Mouse (Mus musculus) brain, embryonic 14.5 days (tissue): ENCODE measurements around the gene Tinf2. TPM values are rescaled to one million over a fixed set of nuclear protein-coding genes. Genes with fewer than 3 reads are reported as not detected.

Experiments used
- DNase-seq: peaks from one replicate; pipeline ENCODE4 v3.0.0-alpha.2; 2011; ENCODE audit warnings: low read depth
- CTCF ChIP-seq: fragments of 200-500 bp; IDR thresholded peaks from 2 replicates; pipeline ENCODE4 v1.5.1; 2012; ENCODE audit warnings: inconsistent platforms, mild to moderate bottlenecking, moderate library complexity, borderline replicate concordance; ENCODE audit not compliant: insufficient read depth, insufficient read length; ENCODE audit errors: extremely low read depth
- POLR2A ChIP-seq: fragments of 200-500 bp; IDR thresholded peaks from 2 replicates; pipeline ENCODE4 v1.6.1; 2012; ENCODE audit warnings: mild to moderate bottlenecking, inconsistent platforms, borderline replicate concordance; ENCODE audit not compliant: poor library complexity, insufficient read depth, insufficient read length, severe bottlenecking; ENCODE audit errors: extremely low read depth
- polyA plus RNA-seq: library from polyadenylated mRNA; depleted of rRNA; stranded (reverse); fragments of >200 nt; gene quantifications from 2 replicates; pipeline ENCODE4 v1.2.3, GENCODE M21; 2012

Tinf2 gene
- polyA plus RNA-seq, 1 experiment, result 23.2 TPM

DNA sequence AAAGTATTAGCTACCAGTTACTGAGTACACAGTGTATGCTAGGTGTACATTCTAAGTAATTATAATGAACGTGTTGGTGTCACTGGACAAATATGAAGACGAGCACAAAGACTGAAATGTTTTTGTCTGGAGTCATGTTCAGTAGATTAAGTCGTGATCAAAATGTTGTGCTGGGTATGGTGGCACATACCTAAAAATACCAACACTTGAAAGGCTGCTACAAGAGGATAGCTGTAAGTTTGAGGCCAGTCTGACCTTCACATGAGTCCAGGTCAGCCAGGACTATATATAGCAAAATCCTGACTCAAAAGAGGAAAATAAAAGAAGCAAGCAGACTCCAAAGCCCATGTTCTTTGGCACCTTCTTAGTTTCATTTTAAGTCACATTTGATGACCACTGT, 24.7 kb downstream of the Tinf2 start:
- DNase-seq, result no peak
- TF ChIP-seq POLR2A (no peak), CTCF (no peak)

DNA sequence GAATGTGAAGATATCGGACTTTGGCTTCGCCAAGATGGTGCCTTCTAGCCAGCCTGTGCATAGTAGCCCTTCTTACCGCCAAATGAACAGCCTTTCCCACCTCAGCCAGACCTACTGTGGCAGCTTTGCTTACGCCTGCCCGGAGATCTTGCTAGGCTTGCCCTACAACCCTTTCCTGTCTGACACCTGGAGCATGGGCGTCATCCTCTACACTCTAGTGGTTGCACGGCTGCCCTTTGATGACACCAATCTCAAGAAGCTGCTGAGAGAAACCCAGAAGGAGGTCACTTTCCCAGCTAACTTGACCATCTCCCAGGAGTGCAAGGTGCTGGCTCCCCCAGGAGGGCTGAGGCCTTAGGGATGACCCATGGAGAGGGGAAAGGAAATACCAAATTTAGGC, 30.1 kb downstream of the Tinf2 start:
- TF ChIP-seq POLR2A (no peak), CTCF (no peak)
- no peak for DNase-seq

GRCm38 (mm10) chr14:55649884-55650283, 31.7 kb downstream of the Tinf2 start, which contains the start of gene Tssk4:
Tssk4 (plus strand) TSS chr14:55650184.
- DNase-seq, result no peak
- TF ChIP-seq CTCF (no peak), POLR2A (no peak)

- DNase-seq, result peak; percentile 6
- TF ChIP-seq POLR2A, result no peak
- no peak for TF ChIP-seq CTCF
Measured at GRCm38 (mm10) chr14:55644261-55644888, 37.2 kb downstream of the Tinf2 start.

DNA sequence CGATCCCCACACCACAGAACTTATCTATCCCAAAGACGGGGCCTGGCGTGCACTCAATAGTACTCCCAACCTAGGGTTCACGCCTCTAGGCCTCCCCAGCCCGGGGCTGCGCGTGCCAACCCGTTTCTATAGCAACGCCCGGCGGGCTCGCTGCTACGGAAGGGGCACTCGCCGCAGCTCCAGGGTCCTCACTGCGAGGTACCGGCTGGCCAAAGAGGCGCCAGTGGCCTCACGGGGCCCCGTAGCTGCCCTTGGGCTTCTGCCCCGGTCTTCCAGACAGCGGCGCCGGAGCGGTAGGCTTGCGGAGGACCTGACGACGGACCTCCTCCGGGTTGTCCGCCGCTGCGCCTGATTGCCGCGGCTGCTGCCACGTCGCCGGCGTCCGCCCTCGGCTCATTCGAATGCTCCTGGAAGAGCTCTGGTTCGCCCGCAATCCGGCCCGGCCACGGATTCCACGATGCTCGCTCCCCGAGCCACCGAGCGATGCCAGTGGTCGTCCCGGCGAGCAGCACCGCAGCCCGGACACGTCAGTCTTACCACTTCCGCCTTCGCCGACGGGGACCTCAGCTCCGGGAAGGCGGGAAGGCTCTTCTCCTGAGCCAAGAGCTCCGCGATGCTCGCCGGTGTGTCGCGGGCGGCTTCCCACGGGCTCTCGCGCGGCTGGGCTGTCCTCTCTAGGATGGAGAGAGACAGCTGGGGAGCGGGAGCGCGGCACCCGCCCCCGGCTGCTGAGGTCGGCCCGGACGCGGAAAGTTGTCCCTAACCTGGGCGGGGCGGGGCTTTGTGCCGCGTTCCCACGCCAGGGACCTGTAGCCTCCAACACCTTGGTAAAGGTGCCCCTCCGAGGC, 38.3 kb downstream of the Tinf2 start, which contains the start of gene Tm9sf1:
TSS of gene Tm9sf1 (minus strand) at position 747 of the 848 bp plus-strand sequence.
- DNase-seq, result peak; percentile 95
- TF ChIP-seq CTCF (no peak), POLR2A (peak; percentile 52; the same call in 1 of the 2 replicates)

GRCm38 (mm10) chr14:55642679-55643059, 39.0 kb downstream of the Tinf2 start:
- no peak for TF ChIP-seq POLR2A
- TF ChIP-seq CTCF, result no peak
- no peak for DNase-seq

DNA sequence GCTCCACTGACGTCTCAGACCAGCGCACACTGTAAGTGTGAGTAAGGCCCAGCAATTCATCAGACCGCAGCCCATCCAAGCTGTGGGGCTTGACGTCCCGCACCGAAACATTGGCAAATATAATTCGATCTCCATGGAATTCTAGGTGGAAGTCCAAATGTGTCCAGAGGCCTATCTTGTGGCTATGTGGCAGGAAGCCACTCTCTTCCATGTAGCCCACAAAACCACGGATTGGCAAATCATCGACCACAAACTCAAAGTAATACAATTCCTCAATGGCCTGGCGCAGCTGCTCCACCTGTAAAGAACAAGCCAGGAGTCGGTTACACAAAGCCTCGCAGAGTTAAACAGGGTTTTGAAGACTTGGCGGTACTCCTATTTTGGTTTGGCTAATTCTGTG, 40.3 kb downstream of the Tinf2 start:
- TF ChIP-seq CTCF, result no peak
- TF ChIP-seq POLR2A, result no peak
- no peak for DNase-seq

DNA sequence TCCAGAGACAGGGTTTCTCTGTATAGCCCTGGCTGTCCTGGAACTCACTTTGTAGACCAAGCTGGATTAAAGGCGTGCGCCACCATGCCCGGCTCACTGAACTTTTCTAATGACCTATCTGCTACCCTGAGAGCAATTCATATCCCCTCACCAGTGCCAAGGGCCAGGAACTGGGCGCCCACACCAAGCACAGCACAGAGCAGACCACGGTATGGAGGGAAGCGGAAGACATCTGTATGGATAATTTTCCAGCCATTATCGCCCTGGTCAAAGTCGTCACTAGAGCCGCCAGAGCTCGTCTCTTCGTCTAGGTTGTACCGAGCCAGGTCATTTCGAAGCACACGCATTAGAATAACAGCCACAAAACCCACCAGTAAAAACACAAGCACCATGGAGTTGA, 40.8 kb downstream of the Tinf2 start:
- no peak for DNase-seq
- TF ChIP-seq POLR2A (no peak), CTCF (no peak)

GRCm38 (mm10) chr14:55637795-55638194, 43.8 kb downstream of the Tinf2 start, which contains the start of gene Gm49378:
Gm49378 (minus strand) TSS chr14:55637895.
- no peak for DNase-seq
- TF ChIP-seq POLR2A (no peak), CTCF (no peak)

GRCm38 (mm10) chr14:55635523-55636007, 46.1 kb downstream of the Tinf2 start, which contains the start of gene Ipo4:
Ipo4 (minus strand) TSS chr14:55635957.
- TF ChIP-seq POLR2A (peak; percentile 32; the same call in 1 of the 2 replicates), CTCF (no peak)

GRCm38 (mm10) chr14:55634874-55635522, 46.6 kb downstream of the Tinf2 start:
- no peak for DNase-seq
- TF ChIP-seq CTCF (no peak), POLR2A (no peak)

More at GRCm38 (mm10) chr14:55635523-55636007, 46.1 kb downstream of the Tinf2 start, which contains the start of gene Ipo4:
- DNase-seq, result peak; percentile 97
